20 mouse cellular contexts compared by ENCODE assay signal in the genomic region with DNA sequence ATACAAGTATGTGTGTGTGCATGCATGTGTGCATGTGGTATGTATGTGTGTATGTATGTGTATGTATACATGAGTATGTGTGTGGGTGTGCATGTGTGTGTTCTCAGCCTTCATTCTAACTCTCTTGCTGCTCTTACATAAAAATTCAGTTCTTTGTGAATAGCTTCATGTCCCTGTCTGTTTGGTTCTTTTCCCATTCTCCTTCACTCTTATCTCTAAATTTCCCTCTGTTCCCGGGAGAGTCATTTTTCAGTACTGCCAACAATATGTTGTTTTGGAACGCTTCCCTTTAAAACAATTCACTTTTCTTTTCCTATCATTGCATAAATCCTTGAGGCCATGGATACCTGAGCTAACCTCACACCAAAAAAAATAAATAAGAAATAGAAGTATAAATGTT. TPM values are rescaled to one million over a fixed set of nuclear protein-coding genes. Genes with fewer than 3 reads are reported as not detected.
"Had no signal": no experiment of that assay in that cellular context is flagged by ENCODE, and none has a peak within 500 bp of the region (broad histone marks: within the 10 kb centered on the region; RNA-seq: fewer than 3 reads in every experiment).

No protein-coding gene starts in this region.

- H3K4me1 ChIP-seq: liver, embryonic 12.5 days; lung, embryonic 15.5 days; midbrain, embryonic 12.5 days had no signal

- H3K4me3 ChIP-seq: limb, embryonic 15.5 days; liver, embryonic 12.5 days; lung, embryonic 15.5 days; midbrain, embryonic 12.5 days; stomach, embryonic 15.5 days had no signal

- ATAC-seq: liver, embryonic 12.5 days had no signal

- H3K4me2 ChIP-seq: limb, embryonic 15.5 days; liver, embryonic 12.5 days; lung, embryonic 15.5 days; midbrain, embryonic 12.5 days; stomach, embryonic 15.5 days had no signal

- H3K9me3 ChIP-seq: limb, embryonic 15.5 days; liver, embryonic 12.5 days; lung, embryonic 15.5 days; midbrain, embryonic 12.5 days; stomach, embryonic 15.5 days had no signal

- H3K9ac ChIP-seq: limb, embryonic 15.5 days; liver, embryonic 12.5 days; lung, embryonic 15.5 days; midbrain, embryonic 12.5 days; stomach, embryonic 15.5 days had no signal

- H3K27ac ChIP-seq: limb, embryonic 15.5 days; liver, embryonic 12.5 days; lung, embryonic 15.5 days; midbrain, embryonic 12.5 days; stomach, embryonic 15.5 days had no signal

- H3K36me3 ChIP-seq: limb, embryonic 15.5 days; liver, embryonic 12.5 days; lung, embryonic 15.5 days; midbrain, embryonic 12.5 days; stomach, embryonic 15.5 days had no signal

- H3K27me3 ChIP-seq: limb, embryonic 15.5 days; liver, embryonic 12.5 days; lung, embryonic 15.5 days; midbrain, embryonic 12.5 days; stomach, embryonic 15.5 days had no signal

- DNase-seq: kidney, adult 11 months; kidney, postnatal 14 days; right cerebral cortex, postnatal 14 days; thymus, postnatal 4 days had no signal

RNA-seq across cellular contexts. Expression of a gene that starts 46.6 kb away (rescaled TPM):
- total RNA-seq: layer of hippocampus, postnatal 14 days; left cerebral cortex, adult 18-20 months; left cerebral cortex, postnatal 14 days; megakaryocyte-erythroid progenitor cell, adult 5-6 weeks; midbrain, postnatal 0 days had no signal
- polyA plus RNA-seq: kidney, embryonic 14.5 days; large intestine, adult 2 months; limb, embryonic 11.5 days; limb, embryonic 15.5 days; liver, embryonic 12.5 days; liver, embryonic 16.5 days; lung, embryonic 15.5 days; midbrain, embryonic 12.5 days; midbrain, postnatal 0 days; neural tube, embryonic 14.5 days; spleen, adult 2 months had no signal
